Mouse (Mus musculus): Measurements from ENCODE around the gene Kansl1l. TPM values are rescaled to one million over a fixed set of nuclear protein-coding genes. Genes with fewer than 3 reads are reported as not detected.
A peak's percentile ranks its signal among the peaks of the same experiment; 100 is the strongest.

Gene Kansl1l
- polyA plus RNA-seq (2016; fragmentation: Nextera tagmentation; extraction: Ambion mirVana) = 23.3 and 26.2 TPM in 2 replicates

- peak within 1 kb of the TSS; percentile 99 for H3K27ac ChIP-seq
- peak; percentile 88 for ATAC-seq (ENCODE audit: low FRiP score)
- H3K4me1 ChIP-seq = peaks cover 11% of the 10 kb centered on the region; the same call in 1 of the 2 replicates
- H3K9me3 ChIP-seq (replicated peaks) = no peaks in the 10 kb centered on the region
- peak within 1 kb of the TSS; percentile 85 for H3K4me3 ChIP-seq
- peak within 1 kb of the TSS; percentile 95 for H3K9ac ChIP-seq
- under 1% methylated on average over 53 of the region's 56 CpGs for WGBS
- no peaks in the 10 kb centered on the region for H3K27me3 ChIP-seq
- H3K36me3 ChIP-seq = no peaks in the 10 kb centered on the region
- H3K4me2 ChIP-seq (replicated peaks) = peak within 1 kb of the TSS; percentile 84
Measured at GRCm38 (mm10) chr1:66817453-66817839, at the start of gene Kansl1l. Gene Kansl1l (minus strand): TSS chr1:66817562.

GRCm38 (mm10) chr1:66865633-66866032, 48.3 kb upstream of the Kansl1l start:
- Histone ChIP-seq H3K27me3 (no peaks in the 10 kb centered on the region), H3K9ac (no peak overlapping the region), H3K4me3 (no peak overlapping the region), H3K4me1 (peaks cover 11% of the 10 kb centered on the region), H3K27ac (no peak overlapping the region), H3K4me2 (replicated peaks) (no peak overlapping the region), H3K36me3 (no peaks in the 10 kb centered on the region), H3K9me3 (replicated peaks) (no peaks in the 10 kb centered on the region)
- 85% methylated on average over 4 of the region's 4 CpGs for WGBS
- ATAC-seq (ENCODE audit: low FRiP score) = no peak

- Histone ChIP-seq H3K4me1 (peaks cover 11% of the 10 kb centered on the region), H3K9ac (no peak overlapping the region), H3K27ac (no peak overlapping the region), H3K4me2 (replicated peaks) (peak overlapping the region; percentile 79), H3K9me3 (replicated peaks) (no peaks in the 10 kb centered on the region; the same call in 1 of the 2 replicates), H3K36me3 (no peaks in the 10 kb centered on the region), H3K4me3 (peak overlapping the region; percentile 67; the same call in 1 of the 2 replicates), H3K27me3 (no peaks in the 10 kb centered on the region)
- no peak for ATAC-seq (ENCODE audit: low FRiP score)
- 15% methylated on average over 9 of the region's 9 CpGs for WGBS
Measured at GRCm38 (mm10) chr1:66863741-66864495, 46.6 kb upstream of the Kansl1l start.

- peak; percentile 87 for ATAC-seq (ENCODE audit: low FRiP score)
- Histone ChIP-seq H3K27ac (peak within 1 kb of the TSS; percentile 52; the same call in 1 of the 2 replicates), H3K9ac (peak within 1 kb of the TSS; percentile 78), H3K4me1 (peaks cover 11% of the 10 kb centered on the region), H3K4me3 (peak within 1 kb of the TSS; percentile 67), H3K9me3 (replicated peaks) (no peaks in the 10 kb centered on the region; the same call in 1 of the 2 replicates), H3K4me2 (replicated peaks) (peak within 1 kb of the TSS; percentile 79), H3K27me3 (no peaks in the 10 kb centered on the region), H3K36me3 (no peaks in the 10 kb centered on the region; the same call in 1 of the 2 replicates)
- under 1% methylated on average over 73 of the region's 85 CpGs for WGBS
Measured at GRCm38 (mm10) chr1:66862712-66863511, 45.5 kb upstream of the Kansl1l start, which contains the start of gene Acadl. Gene Acadl (minus strand): TSS chr1:66863277.

DNA sequence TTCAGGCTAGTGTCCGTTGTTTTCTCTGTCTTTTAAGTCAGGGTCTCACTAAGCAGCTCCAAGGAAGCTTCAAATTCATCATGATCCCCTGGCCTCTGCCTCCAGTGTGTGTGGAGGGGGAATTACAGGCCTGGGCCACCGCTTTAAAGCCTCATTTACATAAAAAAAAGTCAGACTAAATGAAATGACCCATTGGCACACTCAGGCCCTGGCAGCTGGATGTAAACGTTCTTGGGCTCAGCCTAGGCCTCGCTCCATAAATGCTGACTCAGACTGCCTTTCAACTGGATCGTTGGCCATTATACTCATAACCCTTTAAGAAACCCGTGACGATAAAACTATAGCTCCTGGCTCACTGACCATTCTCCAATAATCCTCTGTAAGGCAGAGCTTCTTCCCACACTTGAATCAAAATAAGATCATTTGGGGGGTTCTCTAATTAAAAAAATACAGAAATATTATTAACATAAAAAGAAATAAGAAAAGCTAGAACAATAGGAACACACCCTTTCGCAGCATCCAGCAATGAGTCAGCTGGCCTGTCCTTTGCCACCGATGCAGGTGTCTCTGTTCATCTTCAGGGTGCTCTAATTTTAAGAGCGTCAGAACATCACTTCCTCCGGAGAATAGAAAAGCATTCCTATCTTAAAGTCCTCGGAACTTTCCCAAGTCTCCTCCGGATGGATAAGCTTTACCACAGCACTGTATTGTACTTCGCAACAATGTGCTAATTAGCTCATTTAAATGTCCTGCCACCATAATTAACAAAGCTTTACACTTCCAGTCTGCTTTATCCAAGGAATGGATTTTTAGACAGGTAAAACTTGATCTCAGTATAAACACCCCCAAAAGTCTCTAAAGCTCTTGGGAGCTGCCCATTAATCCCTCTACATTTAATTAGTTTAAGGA, 44.7 kb upstream of the Kansl1l start:
- no peaks in the 10 kb centered on the region; the same call in 1 of the 2 replicates for H3K9me3 ChIP-seq (replicated peaks)
- 22% methylated on average over 14 of the region's 14 CpGs for WGBS
- H3K36me3 ChIP-seq = peaks cover 4% of the 10 kb centered on the region; the same call in 1 of the 2 replicates
- H3K27me3 ChIP-seq = no peaks in the 10 kb centered on the region
- no peak overlapping the region for H3K27ac ChIP-seq
- ATAC-seq (ENCODE audit: low FRiP score) = peak; percentile 31
- peak overlapping the region; percentile 78 for H3K9ac ChIP-seq
- peak overlapping the region; percentile 67 for H3K4me3 ChIP-seq
- H3K4me1 ChIP-seq = peaks cover 11% of the 10 kb centered on the region
- peak overlapping the region; percentile 79 for H3K4me2 ChIP-seq (replicated peaks)

GRCm38 (mm10) chr1:66847506-66847905, 30.1 kb upstream of the Kansl1l start:
- Histone ChIP-seq H3K9ac (no peak overlapping the region), H3K4me3 (no peak overlapping the region), H3K4me1 (no peaks in the 10 kb centered on the region), H3K9me3 (replicated peaks) (peaks cover 7% of the 10 kb centered on the region), H3K27me3 (no peaks in the 10 kb centered on the region), H3K36me3 (peaks cover 24% of the 10 kb centered on the region), H3K4me2 (replicated peaks) (no peak overlapping the region), H3K27ac (no peak overlapping the region)
- no peak for ATAC-seq (ENCODE audit: low FRiP score)
- 91% methylated on average over 4 of the region's 4 CpGs for WGBS

DNA sequence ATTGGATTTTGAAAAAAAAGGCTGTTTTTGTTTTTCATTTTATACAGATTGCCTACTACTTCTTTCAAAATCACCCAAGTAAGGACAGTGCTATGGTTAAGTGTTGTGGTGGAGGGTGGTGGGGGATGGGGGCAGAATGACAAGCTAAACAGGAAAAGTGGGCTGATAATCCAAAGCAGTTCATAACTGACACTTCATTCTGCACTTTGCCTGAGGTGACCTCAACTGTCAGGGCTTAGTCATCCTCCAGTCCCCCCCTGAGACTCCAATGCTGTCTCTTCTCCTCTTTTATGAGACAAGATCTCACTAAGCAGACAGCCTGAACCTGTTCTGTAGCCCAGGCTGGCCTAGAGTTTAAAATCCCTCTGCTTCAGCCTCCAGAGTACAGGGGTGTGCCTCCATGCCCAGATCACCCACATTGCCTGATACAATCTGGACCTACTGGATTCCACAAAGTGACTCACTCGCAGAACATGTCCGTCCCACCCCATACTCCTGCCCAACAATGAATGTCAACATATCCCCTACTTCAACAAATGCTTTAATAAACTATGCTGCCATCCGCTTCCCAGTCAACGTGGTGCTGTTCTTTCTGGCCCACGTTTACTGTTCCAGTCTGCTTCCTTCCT, 28.4 kb upstream of the Kansl1l start:
- H3K27me3 ChIP-seq = no peaks in the 10 kb centered on the region
- peaks cover 25% of the 10 kb centered on the region for H3K36me3 ChIP-seq
- 88% methylated on average over 5 of the region's 5 CpGs for WGBS
- H3K9me3 ChIP-seq (replicated peaks) = peaks cover 7% of the 10 kb centered on the region
- H3K4me2 ChIP-seq (replicated peaks) = no peak overlapping the region
- H3K9ac ChIP-seq = no peak overlapping the region
- H3K27ac ChIP-seq = no peak overlapping the region
- no peaks in the 10 kb centered on the region for H3K4me1 ChIP-seq
- H3K4me3 ChIP-seq = no peak overlapping the region
- no peak for ATAC-seq (ENCODE audit: low FRiP score)

- WGBS = 78% methylated on average over 10 of the region's 10 CpGs
- no peaks in the 10 kb centered on the region for H3K27me3 ChIP-seq
- no peaks in the 10 kb centered on the region for H3K4me1 ChIP-seq
- ATAC-seq (ENCODE audit: low FRiP score) = no peak
- H3K9me3 ChIP-seq (replicated peaks) = no peaks in the 10 kb centered on the region
- no peak overlapping the region for H3K4me3 ChIP-seq
- H3K27ac ChIP-seq = no peak overlapping the region
- 0 out of 2 replicates have a peak, but pooled peaks cover 7% of the 10 kb centered on the region for H3K36me3 ChIP-seq
- H3K4me2 ChIP-seq (replicated peaks) = no peak overlapping the region
- H3K9ac ChIP-seq = no peak overlapping the region
Measured at GRCm38 (mm10) chr1:66841938-66842337, 24.6 kb upstream of the Kansl1l start.

GRCm38 (mm10) chr1:66841510-66841909, 24.1 kb upstream of the Kansl1l start:
- no peak overlapping the region for H3K4me3 ChIP-seq
- no peak for ATAC-seq (ENCODE audit: low FRiP score)
- no peak overlapping the region for H3K9ac ChIP-seq
- H3K4me2 ChIP-seq (replicated peaks) = no peak overlapping the region
- H3K36me3 ChIP-seq = 0 out of 2 replicates have a peak, but pooled peaks cover 7% of the 10 kb centered on the region
- H3K4me1 ChIP-seq = no peaks in the 10 kb centered on the region
- H3K27me3 ChIP-seq = no peaks in the 10 kb centered on the region
- no peaks in the 10 kb centered on the region for H3K9me3 ChIP-seq (replicated peaks)
- 84% methylated on average over 6 of the region's 6 CpGs for WGBS
- no peak overlapping the region for H3K27ac ChIP-seq

DNA sequence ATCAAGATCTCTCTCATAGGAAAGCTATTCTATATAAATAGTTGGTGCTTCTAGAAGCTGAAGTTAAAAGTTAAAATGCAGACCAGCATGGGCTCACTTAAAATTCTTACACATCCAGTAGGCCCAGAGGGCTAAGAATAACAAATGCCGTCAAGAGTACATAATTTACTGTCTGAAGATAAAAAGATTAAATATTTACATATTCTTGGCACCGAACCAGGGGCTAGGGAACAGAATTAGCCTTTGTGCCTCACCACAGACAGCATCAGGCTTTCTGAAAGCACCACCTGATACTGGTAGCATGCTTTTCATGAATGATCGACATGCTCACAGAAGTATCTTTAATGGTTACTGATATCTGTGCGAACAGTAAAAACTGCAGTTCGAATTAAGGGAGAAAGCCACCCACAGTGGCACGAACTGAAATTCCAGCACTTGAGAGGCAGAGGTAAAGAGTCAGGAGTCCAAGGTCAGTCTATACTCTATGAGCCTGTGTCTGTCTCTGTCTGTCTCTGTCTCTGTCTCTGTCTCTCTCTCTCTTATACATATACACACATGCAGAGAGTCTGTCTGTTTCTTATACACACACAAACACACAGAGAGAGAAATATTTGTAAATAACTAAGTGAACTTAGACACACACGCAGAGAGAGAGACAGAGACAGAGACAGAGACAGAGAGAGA, 22.5 kb upstream of the Kansl1l start:
- Histone ChIP-seq H3K36me3 (0 out of 2 replicates have a peak, but pooled peaks cover 7% of the 10 kb centered on the region), H3K4me1 (no peaks in the 10 kb centered on the region), H3K4me2 (replicated peaks) (no peak overlapping the region), H3K27me3 (no peaks in the 10 kb centered on the region), H3K9me3 (replicated peaks) (no peaks in the 10 kb centered on the region), H3K9ac (no peak overlapping the region), H3K4me3 (no peak overlapping the region), H3K27ac (no peak overlapping the region)
- no peak for ATAC-seq (ENCODE audit: low FRiP score)
- 84% methylated on average over 7 of the region's 7 CpGs for WGBS

DNA sequence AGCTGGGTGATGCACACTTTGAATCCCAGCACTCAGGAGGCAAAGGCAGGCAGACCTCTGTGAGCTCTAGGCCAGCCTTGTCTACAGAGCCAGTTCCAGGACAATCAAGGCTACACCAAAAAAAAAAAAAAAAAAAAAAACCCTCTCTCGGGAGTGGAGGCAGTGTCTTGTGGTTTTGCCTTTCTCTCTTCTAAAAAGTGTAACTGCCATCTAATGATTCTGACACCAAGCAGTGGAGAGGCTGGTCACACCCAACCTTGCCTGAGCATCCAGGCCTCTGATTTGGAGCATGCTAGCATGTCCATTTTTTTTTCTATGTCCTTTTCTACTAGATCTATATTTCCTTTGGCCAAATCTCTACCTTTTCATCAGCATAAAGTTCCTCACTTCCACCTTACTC, 21.8 kb upstream of the Kansl1l start:
- Histone ChIP-seq H3K9ac (no peak overlapping the region), H3K27me3 (no peaks in the 10 kb centered on the region), H3K36me3 (0 out of 2 replicates have a peak, but pooled peaks cover 7% of the 10 kb centered on the region), H3K4me2 (replicated peaks) (no peak overlapping the region), H3K4me1 (no peaks in the 10 kb centered on the region), H3K9me3 (replicated peaks) (no peaks in the 10 kb centered on the region), H3K4me3 (no peak overlapping the region), H3K27ac (no peak overlapping the region)
- 88% methylated on average over 1 of the region's 1 CpGs for WGBS
- ATAC-seq (ENCODE audit: low FRiP score) = no peak

Data from hindbrain, embryonic 12.5 days (tissue).